Mouse (Mus musculus) erythroid progenitor cell, adult 5-6 weeks (primary cell): ENCODE results near the gene Msantd1. TPM values are rescaled to one million over a fixed set of nuclear protein-coding genes. Genes with fewer than 3 reads are reported as not detected.
A peak's percentile ranks its signal among the peaks of the same experiment; 100 is the strongest.

Source experiments
- ATAC-seq: replicated peaks from 2 replicates; pipeline ENCODE4 v1.8.0; 2016; ENCODE audit warnings: moderate number of reproducible peaks, mild to moderate bottlenecking, moderate TSS enrichment, inconsistent platforms; ENCODE audit not compliant: poor library complexity, low FRiP score, severe bottlenecking
- total RNA-seq, 2 experiments: library from RNA; stranded (forward) in 1 of 2; stranded (reverse) in 1 of 2; fragments of 150-400 nt in 1 of 2; fragments of 186-747, 209-891 nt in 1 of 2; gene quantifications; 2 replicates each; pipeline versions ENCODE4 v1.2.3 to v1.2.4; 2015 to 2017; ENCODE audit warnings: low replicate concordance in 2 of 2

Msantd1 gene
- total RNA-seq, 2 experiments from 2014 or later, result 0.42 TPM; not detected in 1

- no peak for ATAC-seq
Observed at GRCm38 (mm10) chr5:34922531-34922930, 14.7 kb downstream of the Msantd1 start.

GRCm38 (mm10) chr5:34923920-34924319, 16.1 kb downstream of the Msantd1 start:
- ATAC-seq, result peak; percentile 80

- ATAC-seq, result peak; percentile 80
Observed at GRCm38 (mm10) chr5:34924519-34924918, 16.7 kb downstream of the Msantd1 start.

- ATAC-seq, result no peak
Observed at GRCm38 (mm10) chr5:34927648-34928047, 19.8 kb downstream of the Msantd1 start.

- ATAC-seq, result peak; percentile 81
Observed at GRCm38 (mm10) chr5:34930151-34930975, 22.6 kb downstream of the Msantd1 start.

- peak; percentile 21 for ATAC-seq
Observed at GRCm38 (mm10) chr5:34931091-34931490, 23.3 kb downstream of the Msantd1 start.

GRCm38 (mm10) chr5:34931516-34932457, 24.0 kb downstream of the Msantd1 start:
- ATAC-seq, result 0 out of 2 replicates have a peak, but pooled peaks have one; percentile 7

GRCm38 (mm10) chr5:34932458-34932806, 24.6 kb downstream of the Msantd1 start:
- no peak for ATAC-seq

GRCm38 (mm10) chr5:34933461-34933860, 25.6 kb downstream of the Msantd1 start:
- no peak for ATAC-seq

- ATAC-seq, result no peak
Observed at GRCm38 (mm10) chr5:34941710-34942470, 34.1 kb downstream of the Msantd1 start.

GRCm38 (mm10) chr5:34943428-34943827, 35.6 kb downstream of the Msantd1 start:
- no peak for ATAC-seq

- ATAC-seq, result peak; percentile 84
Observed at GRCm38 (mm10) chr5:34948861-34949760, 41.3 kb downstream of the Msantd1 start, which contains the start of gene Rgs12. TSS of gene Rgs12 (plus strand) at chr5:34949445.

GRCm38 (mm10) chr5:34949769-34950211, 42.0 kb downstream of the Msantd1 start:
- no peak for ATAC-seq

GRCm38 (mm10) chr5:34950486-34951160, 42.8 kb downstream of the Msantd1 start:
- ATAC-seq, result no peak

- ATAC-seq, result no peak
Observed at GRCm38 (mm10) chr5:34951161-34951834, 43.5 kb downstream of the Msantd1 start.

- ATAC-seq, result no peak
Observed at GRCm38 (mm10) chr5:34954508-34954907, 46.7 kb downstream of the Msantd1 start.

GRCm38 (mm10) chr5:34955630-34956029, 47.8 kb downstream of the Msantd1 start:
- peak; percentile 56; the same call in 1 of the 2 replicates for ATAC-seq

- ATAC-seq, result no peak
Observed at GRCm38 (mm10) chr5:34956151-34956550, 48.3 kb downstream of the Msantd1 start.
